ENCODE assay signal across 7 mouse cellular contexts in genomic region chr7:16295321-16295900, GRCm38 (mm10). TPM values are rescaled to one million over a fixed set of nuclear protein-coding genes. Genes with fewer than 3 reads are reported as not detected.
DNase-seq lines count a peak whose midpoint lies in the region; ATAC-seq lines count a peak whose summit lies in the region.

No protein-coding gene starts in this region.

- ATAC-seq in megakaryocyte-erythroid progenitor cell, adult 5-6 weeks (replicated peaks; ENCODE audit: low FRiP score, low TSS enrichment, poor library complexity, severe bottlenecking), result peak; percentile 53

- DNase-seq in adrenal gland, adult 2 months, result peak; percentile 92
- DNase-seq in embryo, embryonic 10 days (ENCODE audit: low spot score), result peak; percentile 84
- peak; percentile 75 for DNase-seq in gastrocnemius, postnatal 10 days
- DNase-seq in induced T-regulatory cell, adult 2 months (ENCODE audit: low read depth), result peak; percentile 93
- DNase-seq in left cerebral cortex, postnatal 25 days (ENCODE audit: low spot score in 2 of 2), result peak; percentile 88 to 93
- DNase-seq in right cerebral cortex, postnatal 4 days, result peak; percentile 59

- intact Hi-C loops in left cerebral cortex, postnatal 25 days (cut with DNase I), result loop anchor here (1.0 to 10.0 kb wide), 2 partner anchors 15 to 319 kb away; partner anchors contain the start of gene Arhgap35

RNA-seq across cellular contexts. Expression of gene Ccdc9, which starts 8.8 kb away (rescaled TPM):
- 10 to 100 TPM; 53.9 to 61.2 TPM for total RNA-seq in adrenal gland, adult 2 months (2021)
- 17.4 and 19.8 TPM in 2 replicates for polyA plus RNA-seq in adrenal gland, adult 2 months (2012; rRNA removed)
- 10 to 100 TPM; 34.0 to 47.6 TPM for total RNA-seq in gastrocnemius, postnatal 10 days (2021)
- 10 to 100 TPM; 81.6 to 86.9 TPM for total RNA-seq in left cerebral cortex, postnatal 25 days (2021)
- total RNA-seq in megakaryocyte-erythroid progenitor cell, adult 5-6 weeks (2014; fragmentation: Nextera tagmentation), result 57.1 and 65.7 TPM in 2 replicates
- 106 and 110 TPM in 2 replicates for total RNA-seq in megakaryocyte-erythroid progenitor cell, adult 5-6 weeks (2017)

RNA-seq across cellular contexts. Expression of gene Bbc3, which starts 12.8 kb away (rescaled TPM):
- 1 to 10 TPM; 3.3 to 9.1 TPM for total RNA-seq in adrenal gland, adult 2 months (2021)
- polyA plus RNA-seq in adrenal gland, adult 2 months (2012; rRNA removed), result 62.4 and 114 TPM in 2 replicates
- 1 to 10 TPM; 4.6 to 6.1 TPM for total RNA-seq in gastrocnemius, postnatal 10 days (2021)
- total RNA-seq in left cerebral cortex, postnatal 25 days (2021), result 10 to 100 TPM in 1 of 2 experiments, 1 to 10 TPM in 1; 9.2 to 10.9 TPM
- 1.8 and 2.9 TPM in 2 replicates for total RNA-seq in megakaryocyte-erythroid progenitor cell, adult 5-6 weeks (2014; fragmentation: Nextera tagmentation)
- total RNA-seq in megakaryocyte-erythroid progenitor cell, adult 5-6 weeks (2017), result 3.1 and 4.4 TPM in 2 replicates

RNA-seq across cellular contexts. Expression of gene Inafm1, which starts 22.0 kb away (rescaled TPM):
- 10 to 100 TPM; 13.3 to 22.9 TPM for total RNA-seq in adrenal gland, adult 2 months (2021)
- polyA plus RNA-seq in adrenal gland, adult 2 months (2012; rRNA removed), result 160 and 217 TPM in 2 replicates
- total RNA-seq in gastrocnemius, postnatal 10 days (2021), result 10 to 100 TPM; 11.0 to 11.7 TPM
- total RNA-seq in left cerebral cortex, postnatal 25 days (2021), result 10 to 100 TPM; 32.5 to 34.8 TPM
- 23.3 and 28.3 TPM in 2 replicates for total RNA-seq in megakaryocyte-erythroid progenitor cell, adult 5-6 weeks (2014; fragmentation: Nextera tagmentation)
- 14.8 and 18.4 TPM in 2 replicates for total RNA-seq in megakaryocyte-erythroid progenitor cell, adult 5-6 weeks (2017)

RNA-seq across cellular contexts. Expression of gene C5ar1, which starts 36.1 kb away (rescaled TPM):
- total RNA-seq in adrenal gland, adult 2 months (2021), result 10 to 100 TPM in 1 of 2 experiments, 1 to 10 TPM in 1; 5.7 to 10.4 TPM
- polyA plus RNA-seq in adrenal gland, adult 2 months (2012; rRNA removed), result 7.1 and 9.0 TPM in 2 replicates
- total RNA-seq in gastrocnemius, postnatal 10 days (2021), result 1 to 10 TPM; 3.2 to 3.3 TPM
- total RNA-seq in left cerebral cortex, postnatal 25 days (2021), result 1 to 10 TPM in 1 of 2 experiments, under 1 TPM in 1; 0.78 to 2.2 TPM
- total RNA-seq in megakaryocyte-erythroid progenitor cell, adult 5-6 weeks (2014; fragmentation: Nextera tagmentation), result 0.22 TPM in 1 of 2 replicates, not detected in the other
- total RNA-seq in megakaryocyte-erythroid progenitor cell, adult 5-6 weeks (2017), result 0.23 TPM in 1 of 2 replicates, not detected in the other

RNA-seq across cellular contexts. Expression of gene C5ar2, which starts 51.5 kb away (rescaled TPM):
- total RNA-seq in adrenal gland, adult 2 months (2021), result under 1 TPM; 0.52 to 0.59 TPM
- polyA plus RNA-seq in adrenal gland, adult 2 months (2012; rRNA removed), result 0.43 and 0.71 TPM in 2 replicates
- under 1 TPM; 0.16 to 0.41 TPM for total RNA-seq in gastrocnemius, postnatal 10 days (2021)
- total RNA-seq in left cerebral cortex, postnatal 25 days (2021), result under 1 TPM; 0.71 to 0.87 TPM
- total RNA-seq in megakaryocyte-erythroid progenitor cell, adult 5-6 weeks (2014; fragmentation: Nextera tagmentation), result 3.2 and 4.5 TPM in 2 replicates
- total RNA-seq in megakaryocyte-erythroid progenitor cell, adult 5-6 weeks (2017), result 3.5 and 4.0 TPM in 2 replicates

Comparison
In these comparisons a context has a peak if more than half of its experiments do, and no peak if none do; other contexts are left out.
1. Peak in every context shown above with its lines: DNase-seq and ATAC-seq.